Mouse (Mus musculus): ENCODE results near the gene Depp1. TPM values are rescaled to one million over a fixed set of nuclear protein-coding genes. Genes with fewer than 3 reads are reported as not detected.

Gene Depp1
- polyA plus RNA-seq, 1 experiment from 2014 or later: 38.3 TPM

- no peak overlapping the region for H3K27ac ChIP-seq
- H3K36me3 ChIP-seq: no peaks in the 10 kb centered on the region
- ATAC-seq (ENCODE audit: insufficient number of reproducible peaks, low FRiP score, low TSS enrichment, low read depth): no peak
- no peak overlapping the region for H3K4me3 ChIP-seq
- no peak overlapping the region for H3K4me2 ChIP-seq
- no peak overlapping the region for H3K9ac ChIP-seq
- 89% methylated on average over 17 of the region's 17 CpGs for WGBS
- H3K27me3 ChIP-seq: no peaks in the 10 kb centered on the region
- peaks cover 8% of the 10 kb centered on the region; the same call in 1 of the 2 replicates for H3K4me1 ChIP-seq
- H3K9me3 ChIP-seq: no peaks in the 10 kb centered on the region
Measured at GRCm38 (mm10) chr6:116633741-116634695, 16.4 kb upstream of the Depp1 start.

GRCm38 (mm10) chr6:116635251-116636180 is 14.9 kb upstream of the Depp1 start:
- Histone ChIP-seq H3K9me3 (no peaks in the 10 kb centered on the region), H3K9ac (no peak overlapping the region), H3K27ac (peak overlapping the region; percentile 60; the same call in 1 of the 2 replicates), H3K27me3 (no peaks in the 10 kb centered on the region), H3K4me3 (no peak overlapping the region), H3K4me2 (no peak overlapping the region), H3K4me1 (peaks cover 8% of the 10 kb centered on the region; the same call in 1 of the 2 replicates), H3K36me3 (no peaks in the 10 kb centered on the region)
- 58% methylated on average over 10 of the region's 10 CpGs for WGBS
- peak; percentile 73 for ATAC-seq (ENCODE audit: insufficient number of reproducible peaks, low FRiP score, low TSS enrichment, low read depth)

GRCm38 (mm10) chr6:116636581-116637235 is 13.7 kb upstream of the Depp1 start:
- Histone ChIP-seq H3K4me2 (no peak overlapping the region), H3K4me1 (peaks cover 8% of the 10 kb centered on the region; the same call in 1 of the 2 replicates), H3K4me3 (no peak overlapping the region), H3K9ac (0 out of 2 replicates have a peak overlapping the region, but pooled peaks have one; percentile 10), H3K9me3 (no peaks in the 10 kb centered on the region), H3K27me3 (no peaks in the 10 kb centered on the region), H3K27ac (no peak overlapping the region; the same call in 1 of the 2 replicates), H3K36me3 (no peaks in the 10 kb centered on the region)
- WGBS: 58% methylated on average over 9 of the region's 9 CpGs
- no peak for ATAC-seq (ENCODE audit: insufficient number of reproducible peaks, low FRiP score, low TSS enrichment, low read depth)

- H3K9me3 ChIP-seq: no peaks in the 10 kb centered on the region
- ATAC-seq (ENCODE audit: insufficient number of reproducible peaks, low FRiP score, low TSS enrichment, low read depth): no peak
- H3K36me3 ChIP-seq: no peaks in the 10 kb centered on the region
- no peak overlapping the region for H3K4me2 ChIP-seq
- no peak overlapping the region for H3K9ac ChIP-seq
- H3K27ac ChIP-seq: no peak overlapping the region
- H3K4me3 ChIP-seq: no peak overlapping the region
- peaks cover 8% of the 10 kb centered on the region; the same call in 1 of the 2 replicates for H3K4me1 ChIP-seq
- H3K27me3 ChIP-seq: no peaks in the 10 kb centered on the region
- 78% methylated on average over 5 of the region's 5 CpGs for WGBS
Measured at GRCm38 (mm10) chr6:116637496-116637895, 12.9 kb upstream of the Depp1 start.

- Histone ChIP-seq H3K36me3 (no peaks in the 10 kb centered on the region), H3K27ac (no peak overlapping the region), H3K9me3 (no peaks in the 10 kb centered on the region), H3K27me3 (no peaks in the 10 kb centered on the region), H3K4me2 (no peak overlapping the region), H3K4me1 (peaks cover 11% of the 10 kb centered on the region; the same call in 1 of the 2 replicates), H3K4me3 (no peak overlapping the region), H3K9ac (no peak overlapping the region)
- WGBS: 73% methylated on average over 2 of the region's 2 CpGs
- no peak for ATAC-seq (ENCODE audit: insufficient number of reproducible peaks, low FRiP score, low TSS enrichment, low read depth)
Measured at GRCm38 (mm10) chr6:116638871-116639270, 11.5 kb upstream of the Depp1 start.

- no peak overlapping the region for H3K4me3 ChIP-seq
- H3K27me3 ChIP-seq: no peaks in the 10 kb centered on the region
- no peaks in the 10 kb centered on the region for H3K9me3 ChIP-seq
- no peak for ATAC-seq (ENCODE audit: insufficient number of reproducible peaks, low FRiP score, low TSS enrichment, low read depth)
- WGBS: 61% methylated on average over 2 of the region's 2 CpGs
- no peak overlapping the region for H3K9ac ChIP-seq
- no peak overlapping the region for H3K4me2 ChIP-seq
- H3K36me3 ChIP-seq: no peaks in the 10 kb centered on the region
- H3K4me1 ChIP-seq: peaks cover 11% of the 10 kb centered on the region; the same call in 1 of the 2 replicates
- H3K27ac ChIP-seq: no peak overlapping the region
Measured at GRCm38 (mm10) chr6:116639663-116640062, 10.7 kb upstream of the Depp1 start.

GRCm38 (mm10) chr6:116642942-116643341 is 7.5 kb upstream of the Depp1 start:
- WGBS: 58% methylated on average over 11 of the region's 11 CpGs
- no peaks in the 10 kb centered on the region for H3K27me3 ChIP-seq
- ATAC-seq (ENCODE audit: insufficient number of reproducible peaks, low FRiP score, low TSS enrichment, low read depth): no peak
- H3K4me1 ChIP-seq: 0 out of 2 replicates have a peak, but pooled peaks cover 3% of the 10 kb centered on the region
- no peak overlapping the region for H3K27ac ChIP-seq
- H3K4me3 ChIP-seq: no peak overlapping the region
- no peak overlapping the region for H3K9ac ChIP-seq
- no peaks in the 10 kb centered on the region for H3K9me3 ChIP-seq
- H3K4me2 ChIP-seq: no peak overlapping the region
- no peaks in the 10 kb centered on the region for H3K36me3 ChIP-seq

- H3K27me3 ChIP-seq: no peaks in the 10 kb centered on the region
- H3K36me3 ChIP-seq: no peaks in the 10 kb centered on the region
- 0 out of 2 replicates have a peak, but pooled peaks cover 3% of the 10 kb centered on the region for H3K4me1 ChIP-seq
- H3K9me3 ChIP-seq: no peaks in the 10 kb centered on the region
- no peak overlapping the region for H3K9ac ChIP-seq
- 62% methylated on average over 4 of the region's 4 CpGs for WGBS
- no peak overlapping the region for H3K4me3 ChIP-seq
- H3K27ac ChIP-seq: no peak overlapping the region
- no peak for ATAC-seq (ENCODE audit: insufficient number of reproducible peaks, low FRiP score, low TSS enrichment, low read depth)
- no peak overlapping the region for H3K4me2 ChIP-seq
Measured at GRCm38 (mm10) chr6:116643881-116644280, 6.5 kb upstream of the Depp1 start.

- no peak overlapping the region for H3K4me2 ChIP-seq
- no peak overlapping the region for H3K9ac ChIP-seq
- no peaks in the 10 kb centered on the region for H3K36me3 ChIP-seq
- 44% methylated on average over 3 of the region's 3 CpGs for WGBS
- H3K4me1 ChIP-seq: 0 out of 2 replicates have a peak, but pooled peaks cover 3% of the 10 kb centered on the region
- no peak overlapping the region for H3K4me3 ChIP-seq
- no peaks in the 10 kb centered on the region for H3K9me3 ChIP-seq
- 0 out of 2 replicates have a peak, but pooled peaks have one; percentile 54 for ATAC-seq (ENCODE audit: insufficient number of reproducible peaks, low FRiP score, low TSS enrichment, low read depth)
- H3K27me3 ChIP-seq: no peaks in the 10 kb centered on the region
- no peak overlapping the region for H3K27ac ChIP-seq
Measured at GRCm38 (mm10) chr6:116644335-116644734, 6.1 kb upstream of the Depp1 start.

GRCm38 (mm10) chr6:116647763-116648162 is 2.6 kb upstream of the Depp1 start:
- Histone ChIP-seq H3K4me1 (peaks cover 10% of the 10 kb centered on the region; the same call in 1 of the 2 replicates), H3K9ac (no peak overlapping the region), H3K36me3 (no peaks in the 10 kb centered on the region), H3K27me3 (0 out of 2 replicates have a peak, but pooled peaks cover 6% of the 10 kb centered on the region), H3K27ac (no peak overlapping the region), H3K9me3 (no peaks in the 10 kb centered on the region), H3K4me3 (no peak overlapping the region), H3K4me2 (no peak overlapping the region)
- 75% methylated on average over 12 of the region's 12 CpGs for WGBS
- peak; percentile 41; the same call in 1 of the 2 replicates for ATAC-seq (ENCODE audit: insufficient number of reproducible peaks, low FRiP score, low TSS enrichment, low read depth)

- WGBS: 90% methylated on average over 7 of the region's 7 CpGs
- no peaks in the 10 kb centered on the region for H3K36me3 ChIP-seq
- H3K4me3 ChIP-seq: no peak overlapping the region
- ATAC-seq (ENCODE audit: insufficient number of reproducible peaks, low FRiP score, low TSS enrichment, low read depth): no peak
- peaks cover 10% of the 10 kb centered on the region; the same call in 1 of the 2 replicates for H3K27me3 ChIP-seq
- H3K4me1 ChIP-seq: peaks cover 7% of the 10 kb centered on the region; the same call in 1 of the 2 replicates
- H3K9me3 ChIP-seq: no peaks in the 10 kb centered on the region
- H3K4me2 ChIP-seq: no peak overlapping the region
- H3K27ac ChIP-seq: no peak overlapping the region
- no peak overlapping the region for H3K9ac ChIP-seq
Measured at GRCm38 (mm10) chr6:116649811-116650210, 598 bp upstream of the Depp1 start.
